Mouse (Mus musculus): ENCODE data around the gene Nrxn2. TPM values are rescaled to one million over a fixed set of nuclear protein-coding genes. Genes with fewer than 3 reads are reported as not detected.

Nrxn2 gene
- polyA plus RNA-seq, 1 experiment: 7.0 TPM

- Histone ChIP-seq H3K36me3 (ENCODE audit: control insufficient read depth, insufficient read depth, low read length, poor library complexity, severe bottlenecking) (no peaks in the 10 kb centered on the region), H3K27me3 (ENCODE audit: control insufficient read depth, insufficient read depth, low read length, poor library complexity, severe bottlenecking) (no peaks in the 10 kb centered on the region), H3K9me3 (replicated peaks; ENCODE audit: control insufficient read depth, insufficient read depth, low read length, poor library complexity, severe bottlenecking) (no peaks in the 10 kb centered on the region), H3K4me1 (ENCODE audit: control insufficient read depth, insufficient read depth, low read length) (peaks cover 8% of the 10 kb centered on the region), H3K9ac (ENCODE audit: low read depth, poor library complexity, severe bottlenecking) (no peak overlapping the region), H3K27ac (ENCODE audit: insufficient read depth, low read length) (peak overlapping the region; percentile 22), H3K4me3 (ENCODE audit: low read depth, low read length) (no peak overlapping the region)
- TF ChIP-seq CTCF (IDR thresholded peaks at IDR 0.05; ENCODE audit: low read depth, low read length): peak; percentile 5
- no peak for TF ChIP-seq POLR2A (IDR thresholded peaks at IDR 0.05; ENCODE audit: insufficient read depth, low read length)
These were observed 3.1 kb upstream of the Nrxn2 start for GRCm38 (mm10) chr19:6415454-6415853.

DNA sequence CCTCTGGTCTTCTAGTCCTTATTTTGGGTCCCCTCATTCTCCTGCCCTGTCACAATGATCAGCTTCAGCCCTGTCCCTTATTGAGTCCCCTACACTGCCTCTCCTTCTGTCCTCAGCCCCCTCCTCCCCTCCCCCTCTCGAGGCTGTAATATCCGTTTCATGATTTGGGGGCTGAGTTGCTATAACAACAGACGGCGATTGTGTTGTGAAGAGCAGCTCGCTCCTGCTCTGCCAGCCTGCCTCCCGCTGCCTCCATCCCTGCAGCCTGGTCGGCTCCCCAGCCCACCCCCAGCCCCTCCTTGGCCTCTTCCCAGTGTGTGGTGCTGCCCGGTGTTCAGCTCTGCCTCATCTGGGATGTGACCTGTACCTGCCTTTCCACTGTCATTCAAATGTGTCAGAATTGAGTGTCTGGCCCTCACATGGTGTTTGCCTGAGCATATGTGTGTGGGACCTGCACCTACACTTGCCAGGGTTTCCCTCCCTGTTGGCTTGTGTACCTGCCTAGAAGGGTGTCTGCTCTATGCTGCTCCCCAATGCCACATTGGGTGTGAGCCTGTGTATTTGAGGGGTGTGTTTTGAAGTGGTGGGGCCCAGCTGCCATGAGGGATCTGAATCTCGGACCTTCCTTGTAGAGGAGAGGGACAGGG is 2.3 kb upstream of the Nrxn2 start:
- TF ChIP-seq EP300 (IDR thresholded peaks at IDR 0.05; ENCODE audit: insufficient read depth, low read depth, low read length) (no peak), CTCF (IDR thresholded peaks at IDR 0.05; ENCODE audit: low read depth, low read length) (no peak), POLR2A (IDR thresholded peaks at IDR 0.05; ENCODE audit: insufficient read depth, low read length) (no peak)
- Histone ChIP-seq H3K9me3 (replicated peaks; ENCODE audit: control insufficient read depth, insufficient read depth, low read length, poor library complexity, severe bottlenecking) (no peaks in the 10 kb centered on the region), H3K27ac (ENCODE audit: insufficient read depth, low read length) (peak overlapping the region; percentile 52), H3K9ac (ENCODE audit: low read depth, poor library complexity, severe bottlenecking) (no peak overlapping the region), H3K4me1 (ENCODE audit: control insufficient read depth, insufficient read depth, low read length) (peaks cover 6% of the 10 kb centered on the region), H3K27me3 (ENCODE audit: control insufficient read depth, insufficient read depth, low read length, poor library complexity, severe bottlenecking) (no peaks in the 10 kb centered on the region), H3K36me3 (ENCODE audit: control insufficient read depth, insufficient read depth, low read length, poor library complexity, severe bottlenecking) (no peaks in the 10 kb centered on the region), H3K4me3 (ENCODE audit: low read depth, low read length) (no peak overlapping the region)

DNA sequence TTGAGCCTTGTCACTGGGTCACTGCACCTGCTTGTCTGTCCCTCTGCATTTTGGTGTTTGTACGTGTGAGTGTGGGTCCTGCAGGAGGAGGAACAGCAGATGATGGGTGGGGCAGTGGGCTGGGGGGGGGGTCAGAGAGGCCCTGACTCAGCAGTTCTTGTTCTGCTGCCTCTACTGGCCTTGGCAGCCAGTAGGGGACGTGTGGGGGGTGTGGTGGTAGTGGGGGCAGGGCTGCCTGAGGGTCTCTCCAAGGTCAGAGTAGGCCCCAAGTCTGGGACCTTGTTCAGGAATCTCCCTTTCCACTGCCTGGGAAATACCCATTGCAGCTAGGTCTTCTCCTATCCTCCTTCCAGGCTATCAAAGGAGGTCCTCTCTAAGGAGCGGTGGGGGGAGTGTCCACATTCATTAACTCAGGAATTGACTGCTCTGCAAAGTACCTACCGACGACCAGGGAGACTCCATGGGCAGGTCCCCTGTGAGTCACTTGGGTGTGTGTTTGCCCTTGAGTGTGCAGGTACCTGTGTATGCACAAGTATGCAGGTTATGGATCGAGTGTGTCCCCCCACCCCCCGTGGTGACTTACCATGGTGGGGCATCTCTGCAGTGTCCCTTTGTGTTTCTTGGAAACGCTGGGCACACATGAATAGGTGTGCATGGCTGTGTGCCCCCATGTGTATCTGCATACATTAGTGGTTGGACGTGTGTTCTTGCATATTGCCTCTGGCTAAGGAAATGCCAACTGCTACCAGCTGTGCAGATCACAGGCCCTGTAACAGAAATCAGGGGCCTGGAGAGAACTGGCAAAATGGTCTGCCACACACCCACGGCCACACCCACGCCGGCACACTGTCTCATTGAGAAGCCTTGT is 1.4 kb upstream of the Nrxn2 start:
- Histone ChIP-seq H3K27ac (ENCODE audit: insufficient read depth, low read length) (peak overlapping the region; percentile 52), H3K36me3 (ENCODE audit: control insufficient read depth, insufficient read depth, low read length, poor library complexity, severe bottlenecking) (no peaks in the 10 kb centered on the region), H3K9ac (ENCODE audit: low read depth, poor library complexity, severe bottlenecking) (no peak overlapping the region), H3K27me3 (ENCODE audit: control insufficient read depth, insufficient read depth, low read length, poor library complexity, severe bottlenecking) (no peaks in the 10 kb centered on the region), H3K4me3 (ENCODE audit: low read depth, low read length) (no peak overlapping the region), H3K9me3 (replicated peaks; ENCODE audit: control insufficient read depth, insufficient read depth, low read length, poor library complexity, severe bottlenecking) (no peaks in the 10 kb centered on the region), H3K4me1 (ENCODE audit: control insufficient read depth, insufficient read depth, low read length) (peaks cover 6% of the 10 kb centered on the region)
- TF ChIP-seq POLR2A (IDR thresholded peaks at IDR 0.05; ENCODE audit: insufficient read depth, low read length) (no peak), EP300 (IDR thresholded peaks at IDR 0.05; ENCODE audit: insufficient read depth, low read depth, low read length) (peak; percentile 89), CTCF (IDR thresholded peaks at IDR 0.05; ENCODE audit: low read depth, low read length) (no peak)

- H3K27ac ChIP-seq (ENCODE audit: insufficient read depth, low read length): no peak overlapping the region
- H3K36me3 ChIP-seq (ENCODE audit: control insufficient read depth, insufficient read depth, low read length, poor library complexity, severe bottlenecking): no peaks in the 10 kb centered on the region
- H3K9me3 ChIP-seq (replicated peaks; ENCODE audit: control insufficient read depth, insufficient read depth, low read length, poor library complexity, severe bottlenecking): no peaks in the 10 kb centered on the region
- no peak overlapping the region for H3K4me3 ChIP-seq (ENCODE audit: low read depth, low read length)
- TF ChIP-seq POLR2A (IDR thresholded peaks at IDR 0.05; ENCODE audit: insufficient read depth, low read length) (no peak), CTCF (IDR thresholded peaks at IDR 0.05; ENCODE audit: low read depth, low read length) (no peak), EP300 (IDR thresholded peaks at IDR 0.05; ENCODE audit: insufficient read depth, low read depth, low read length) (no peak)
- H3K4me1 ChIP-seq (ENCODE audit: control insufficient read depth, insufficient read depth, low read length): peaks cover 6% of the 10 kb centered on the region
- no peaks in the 10 kb centered on the region for H3K27me3 ChIP-seq (ENCODE audit: control insufficient read depth, insufficient read depth, low read length, poor library complexity, severe bottlenecking)
- no peak overlapping the region for H3K9ac ChIP-seq (ENCODE audit: low read depth, poor library complexity, severe bottlenecking)
These were observed 607 bp downstream of the Nrxn2 start for GRCm38 (mm10) chr19:6418984-6419692.

- Histone ChIP-seq H3K36me3 (ENCODE audit: control insufficient read depth, insufficient read depth, low read length, poor library complexity, severe bottlenecking) (no peaks in the 10 kb centered on the region), H3K4me1 (ENCODE audit: control insufficient read depth, insufficient read depth, low read length) (peaks cover 4% of the 10 kb centered on the region), H3K27me3 (ENCODE audit: control insufficient read depth, insufficient read depth, low read length, poor library complexity, severe bottlenecking) (no peaks in the 10 kb centered on the region), H3K4me3 (ENCODE audit: low read depth, low read length) (no peak overlapping the region), H3K9ac (ENCODE audit: low read depth, poor library complexity, severe bottlenecking) (no peak overlapping the region), H3K9me3 (replicated peaks; ENCODE audit: control insufficient read depth, insufficient read depth, low read length, poor library complexity, severe bottlenecking) (no peaks in the 10 kb centered on the region), H3K27ac (ENCODE audit: insufficient read depth, low read length) (no peak overlapping the region)
- no peak for TF ChIP-seq CTCF (IDR thresholded peaks at IDR 0.05; ENCODE audit: low read depth, low read length)
- no peak for TF ChIP-seq EP300 (IDR thresholded peaks at IDR 0.05; ENCODE audit: insufficient read depth, low read depth, low read length)
- no peak for TF ChIP-seq POLR2A (IDR thresholded peaks at IDR 0.05; ENCODE audit: insufficient read depth, low read length)
These were observed 1.3 kb downstream of the Nrxn2 start for GRCm38 (mm10) chr19:6419805-6420310.

Measured in ES-Bruce4 (cell line).